In genomic region chr5:122988021-122988751, GRCm38 (mm10) we compare ENCODE assay signal across 7 mouse cellular contexts. TPM values are rescaled to one million over a fixed set of nuclear protein-coding genes. Genes with fewer than 3 reads are reported as not detected.
DNase-seq lines count a peak whose midpoint lies in the region; ATAC-seq and TF ChIP-seq lines count a peak whose summit lies in the region.

No protein-coding gene starts in this region.

- peaks cover 27% of the 10 kb centered on the region for H3K36me3 ChIP-seq in G1E (replicated peaks)
- H3K36me3 ChIP-seq in forebrain, embryonic 11.5 days (ENCODE audit: control insufficient read depth, insufficient read depth, low read length): no peaks in the 10 kb centered on the region
- no peaks in the 10 kb centered on the region for H3K36me3 ChIP-seq in hindbrain, embryonic 14.5 days (replicated peaks; ENCODE audit: control insufficient read depth, insufficient read depth)
- H3K36me3 ChIP-seq in limb, embryonic 10.5 days: peaks cover 19% of the 10 kb centered on the region
- no peaks in the 10 kb centered on the region for H3K36me3 ChIP-seq in spleen, adult 2 months (ENCODE audit: control insufficient read depth, insufficient read depth, low read length)

- H3K4me1 ChIP-seq in G1E (ENCODE audit: insufficient read depth, low read depth, low read length): peaks cover 42% of the 10 kb centered on the region
- peaks cover 43% of the 10 kb centered on the region for H3K4me1 ChIP-seq in forebrain, embryonic 11.5 days (replicated peaks; ENCODE audit: control insufficient read depth, insufficient read depth, low read length)
- peaks cover 43% of the 10 kb centered on the region for H3K4me1 ChIP-seq in hindbrain, embryonic 14.5 days (replicated peaks; ENCODE audit: control insufficient read depth, insufficient read depth, low read length)
- H3K4me1 ChIP-seq in limb, embryonic 10.5 days: peaks cover 69% of the 10 kb centered on the region
- peaks cover 12% of the 10 kb centered on the region; the same call in 1 of the 2 replicates for H3K4me1 ChIP-seq in spleen, adult 2 months (ENCODE audit: control insufficient read depth, insufficient read depth, insufficient read length)

- peak overlapping the region; percentile 48 for H3K27ac ChIP-seq in forebrain, embryonic 11.5 days (ENCODE audit: low read depth, low read length)
- H3K27ac ChIP-seq in hindbrain, embryonic 14.5 days: peak overlapping the region; percentile 71
- peak overlapping the region; percentile 98 for H3K27ac ChIP-seq in limb, embryonic 10.5 days
- H3K27ac ChIP-seq in spleen, adult 2 months (ENCODE audit: insufficient read depth, low read length): peak overlapping the region; percentile 78

- no peak for ATAC-seq in G1E (ENCODE audit: extremely low read depth, insufficient number of reproducible peaks, low FRiP score, poor library complexity, severe bottlenecking)
- no peak for ATAC-seq in forebrain, embryonic 11.5 days (replicated peaks; ENCODE audit: low FRiP score)
- ATAC-seq in hindbrain, embryonic 14.5 days (ENCODE audit: low FRiP score): no peak
- 0 out of 2 replicates have a peak, but pooled peaks have one; percentile 23 for ATAC-seq in megakaryocyte-erythroid progenitor cell, adult 5-6 weeks (replicated peaks; ENCODE audit: low FRiP score, low TSS enrichment, poor library complexity, severe bottlenecking)

- H3K27me3 ChIP-seq in G1E (ENCODE audit: insufficient read depth, low read length): peaks cover 3% of the 10 kb centered on the region; the same call in 1 of the 2 replicates
- H3K27me3 ChIP-seq in forebrain, embryonic 11.5 days (ENCODE audit: control insufficient read depth, insufficient read depth, low read length): no peaks in the 10 kb centered on the region
- H3K27me3 ChIP-seq in hindbrain, embryonic 14.5 days (ENCODE audit: control insufficient read depth, insufficient read depth, low read length): no peaks in the 10 kb centered on the region
- no peaks in the 10 kb centered on the region for H3K27me3 ChIP-seq in limb, embryonic 10.5 days (ENCODE audit: low read depth, poor library complexity, severe bottlenecking)
- H3K27me3 ChIP-seq in spleen, adult 2 months (ENCODE audit: control insufficient read depth, insufficient read depth, low read length): no peaks in the 10 kb centered on the region

- DNase-seq in G1E (ENCODE audit: low spot score): peak; percentile 58
- DNase-seq in adrenal gland, postnatal 4 days (ENCODE audit: low spot score in 2 of 2): peak; percentile 12 to 13
- DNase-seq in forebrain, embryonic 11.5 days (ENCODE audit: low spot score): peak; percentile 82
- DNase-seq in hindbrain, embryonic 14.5 days (ENCODE audit: low spot score): peak; percentile 46
- peak; percentile 76 for DNase-seq in limb, embryonic 10.5 days (ENCODE audit: low spot score)
- DNase-seq in spleen, adult 2 months (ENCODE audit: low read depth in 1 of 2, low spot score in 2 of 2): peak in 1 of 2 experiments; percentile 42

- no peaks in the 10 kb centered on the region for H3K9me3 ChIP-seq in G1E (replicated peaks)
- no peaks in the 10 kb centered on the region for H3K9me3 ChIP-seq in forebrain, embryonic 11.5 days (ENCODE audit: control insufficient read depth, low read length)
- H3K9me3 ChIP-seq in hindbrain, embryonic 14.5 days (ENCODE audit: control insufficient read depth, low read length): no peaks in the 10 kb centered on the region
- H3K9me3 ChIP-seq in limb, embryonic 10.5 days (replicated peaks): no peaks in the 10 kb centered on the region

- peak overlapping the region; percentile 76 for H3K4me3 ChIP-seq in G1E (ENCODE audit: low read depth, low read length)
- peak overlapping the region; percentile 46 for H3K4me3 ChIP-seq in forebrain, embryonic 11.5 days (ENCODE audit: low read depth, low read length)
- peak overlapping the region; percentile 63 for H3K4me3 ChIP-seq in hindbrain, embryonic 14.5 days (replicated peaks; ENCODE audit: low read length)
- H3K4me3 ChIP-seq in limb, embryonic 10.5 days: peak overlapping the region; percentile 88
- peak overlapping the region; percentile 66 for H3K4me3 ChIP-seq in spleen, adult 2 months (ENCODE audit: extremely low read depth, insufficient read depth, insufficient read length)

- TF ChIP-seq CTCF in G1E (IDR thresholded peaks at IDR 0.05; ENCODE audit: low read depth, low read length): no peak
- no peak for TF ChIP-seq CTCF in spleen, adult 2 months (IDR thresholded peaks at IDR 0.05; ENCODE audit: extremely low read depth, insufficient read depth, insufficient read length, insufficient replicate concordance)

- peak overlapping the region; percentile 71 for H3K9ac ChIP-seq in forebrain, embryonic 11.5 days (ENCODE audit: low read length)
- H3K9ac ChIP-seq in hindbrain, embryonic 14.5 days: peak overlapping the region; percentile 69

- no peak for TF ChIP-seq POLR2A in spleen, adult 2 months (IDR thresholded peaks at IDR 0.05; ENCODE audit: low read depth, low read length)

- WGBS in forebrain, embryonic 11.5 days: under 1% methylated on average over 41 of the region's 41 CpGs
- WGBS in hindbrain, embryonic 14.5 days: 0% methylated on average over 39 of the region's 41 CpGs
- WGBS in limb, embryonic 10.5 days: under 1% methylated on average over 41 of the region's 41 CpGs
- under 1% methylated on average over 41 of the region's 41 CpGs for WGBS in spleen, adult 2 months

- peak overlapping the region; percentile 96 for H3K4me2 ChIP-seq in forebrain, embryonic 11.5 days (ENCODE audit: low read depth, low read length, severe bottlenecking)
- peak overlapping the region; percentile 99 for H3K4me2 ChIP-seq in hindbrain, embryonic 14.5 days (replicated peaks)

RNA-seq across cellular contexts. Expression of gene Kdm2b, which starts 1.4 kb away (rescaled TPM):
- total RNA-seq in G1E (2014; fragmentation: Nextera tagmentation): 33.5 and 38.4 TPM in 2 replicates
- total RNA-seq in G1E (2017): 14.3 and 17.5 TPM in 2 replicates
- 27.0 and 29.0 TPM in 2 replicates for polyA plus RNA-seq in G1E (2012)
- 10 to 100 TPM; 32.9 to 33.7 TPM for total RNA-seq in adrenal gland, postnatal 4 days (2021)
- polyA plus RNA-seq in forebrain, embryonic 11.5 days (2014; fragmentation: Nextera tagmentation; extraction: Ambion mirVana): 78.0 and 92.4 TPM in 2 replicates
- 80.8 and 87.1 TPM in 2 replicates for polyA plus RNA-seq in hindbrain, embryonic 14.5 days (2014; fragmentation: Nextera tagmentation; extraction: Ambion mirVana)
- polyA plus RNA-seq in limb, embryonic 10.5 days (2016; fragmentation: Nextera tagmentation; extraction: Ambion mirVana): 108 and 115 TPM in 2 replicates
- total RNA-seq in megakaryocyte-erythroid progenitor cell, adult 5-6 weeks (2014; fragmentation: Nextera tagmentation): 58.8 and 70.5 TPM in 2 replicates
- total RNA-seq in megakaryocyte-erythroid progenitor cell, adult 5-6 weeks (2017): 62.3 and 64.0 TPM in 2 replicates
- 30.3 and 36.7 TPM in 2 replicates for polyA plus RNA-seq in spleen, adult 2 months (2012; rRNA removed)

RNA-seq across cellular contexts. Expression of gene Orai1, which starts 26.7 kb away (rescaled TPM):
- total RNA-seq in G1E (2014; fragmentation: Nextera tagmentation) (16.0 and 18.8 TPM in 2 replicates), G1E (2017) (7.1 and 10.2 TPM in 2 replicates)
- 16.4 and 18.1 TPM in 2 replicates for polyA plus RNA-seq in G1E (2012)
- 10 to 100 TPM; 12.6 to 14.1 TPM for total RNA-seq in adrenal gland, postnatal 4 days (2021)
- polyA plus RNA-seq in forebrain, embryonic 11.5 days (2014; fragmentation: Nextera tagmentation; extraction: Ambion mirVana): 9.6 and 9.8 TPM in 2 replicates
- 16.2 and 18.0 TPM in 2 replicates for polyA plus RNA-seq in hindbrain, embryonic 14.5 days (2014; fragmentation: Nextera tagmentation; extraction: Ambion mirVana)
- 10.2 and 11.5 TPM in 2 replicates for polyA plus RNA-seq in limb, embryonic 10.5 days (2016; fragmentation: Nextera tagmentation; extraction: Ambion mirVana)
- total RNA-seq in megakaryocyte-erythroid progenitor cell, adult 5-6 weeks (2014; fragmentation: Nextera tagmentation): 6.0 and 7.7 TPM in 2 replicates
- 3.9 and 4.9 TPM in 2 replicates for total RNA-seq in megakaryocyte-erythroid progenitor cell, adult 5-6 weeks (2017)
- 52.3 and 83.0 TPM in 2 replicates for polyA plus RNA-seq in spleen, adult 2 months (2012; rRNA removed)

RNA-seq across cellular contexts. Expression of gene Morn3, which starts 58.6 kb away (rescaled TPM):
- total RNA-seq in G1E (2014; fragmentation: Nextera tagmentation) (not detected in 2 replicates), G1E (2017) (0.23 TPM in 1 of 2 replicates, not detected in the other)
- not detected in 2 replicates for polyA plus RNA-seq in G1E (2012)
- not detected for total RNA-seq in adrenal gland, postnatal 4 days (2021)
- not detected in 2 replicates for polyA plus RNA-seq in forebrain, embryonic 11.5 days (2014; fragmentation: Nextera tagmentation; extraction: Ambion mirVana)
- 0.79 TPM in 1 of 2 replicates, not detected in the other for polyA plus RNA-seq in hindbrain, embryonic 14.5 days (2014; fragmentation: Nextera tagmentation; extraction: Ambion mirVana)
- polyA plus RNA-seq in limb, embryonic 10.5 days (2016; fragmentation: Nextera tagmentation; extraction: Ambion mirVana): not detected in 2 replicates
- not detected in 2 replicates for total RNA-seq in megakaryocyte-erythroid progenitor cell, adult 5-6 weeks (2014; fragmentation: Nextera tagmentation)
- not detected in 2 replicates for total RNA-seq in megakaryocyte-erythroid progenitor cell, adult 5-6 weeks (2017)
- not detected in 2 replicates for polyA plus RNA-seq in spleen, adult 2 months (2012; rRNA removed)

Comparison
In these comparisons a context has a peak if more than half of its experiments do, and no peak if none do; other contexts are left out.
1. H3K27ac ChIP-seq: peak in every context shown above with its lines; median percentile 98 in limb, embryonic 10.5 days; 78 in spleen, adult 2 months; 71 in hindbrain, embryonic 14.5 days; 48 in forebrain, embryonic 11.5 days.